ENCODE assay signal across 17 mouse cellular contexts in the genomic region with DNA sequence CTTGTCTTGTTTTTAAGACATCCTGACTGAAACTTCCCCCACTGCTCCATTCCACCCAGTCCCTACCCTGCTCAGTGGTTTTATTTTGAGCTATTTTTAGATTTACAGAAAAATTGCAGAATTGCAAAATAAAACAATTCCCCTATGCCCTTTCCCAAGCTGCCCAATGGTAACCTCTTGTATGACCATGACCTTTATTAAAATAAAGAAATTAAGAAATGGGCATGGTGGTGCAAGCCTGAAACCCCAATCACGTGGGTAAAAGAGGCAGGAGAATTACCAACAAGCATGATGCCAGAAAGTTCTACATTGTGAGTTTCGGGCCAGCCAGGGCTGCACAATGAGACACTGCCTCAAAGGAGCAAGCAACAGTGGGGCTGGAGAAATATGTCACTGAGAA. TPM values are rescaled to one million over a fixed set of nuclear protein-coding genes. Genes with fewer than 3 reads are reported as not detected.
"Had no signal": no experiment of that assay in that cellular context is flagged by ENCODE, and none has a peak within 500 bp of the region (broad histone marks: within the 10 kb centered on the region; RNA-seq: fewer than 3 reads in every experiment).

No protein-coding gene starts in this region.

- H3K4me1 ChIP-seq: limb, embryonic 10.5 days; limb, embryonic 13.5 days; midbrain, embryonic 12.5 days; midbrain, embryonic 15.5 days; neural tube, embryonic 13.5 days had no signal

- H3K27me3 ChIP-seq: limb, embryonic 13.5 days; midbrain, embryonic 12.5 days; neural tube, embryonic 13.5 days had no signal

- H3K4me2 ChIP-seq: limb, embryonic 13.5 days; liver, embryonic 11.5 days; liver, embryonic 15.5 days; midbrain, embryonic 12.5 days; midbrain, embryonic 15.5 days; neural tube, embryonic 13.5 days had no signal

- H3K9ac ChIP-seq: limb, embryonic 13.5 days; liver, embryonic 15.5 days; midbrain, embryonic 12.5 days; midbrain, embryonic 15.5 days; neural tube, embryonic 13.5 days had no signal

- H3K27ac ChIP-seq: kidney, postnatal 0 days; layer of hippocampus, adult 2 months; limb, embryonic 10.5 days; limb, embryonic 13.5 days; liver, embryonic 15.5 days; midbrain, embryonic 12.5 days; midbrain, embryonic 15.5 days; neural tube, embryonic 13.5 days had no signal

- H3K4me3 ChIP-seq: layer of hippocampus, adult 2 months; limb, embryonic 10.5 days; limb, embryonic 13.5 days; liver, embryonic 15.5 days; midbrain, embryonic 12.5 days; midbrain, embryonic 15.5 days; myocyte; neural tube, embryonic 13.5 days had no signal

- H3K36me3 ChIP-seq: limb, embryonic 10.5 days; limb, embryonic 13.5 days; liver, embryonic 15.5 days; midbrain, embryonic 12.5 days; midbrain, embryonic 15.5 days; neural tube, embryonic 13.5 days had no signal

- ATAC-seq: midbrain, embryonic 15.5 days had no signal

- DNase-seq: kidney, adult 18-20 months; kidney, postnatal 25 days; layer of hippocampus, adult 9-11 months; lung, adult 2 months; thymus, adult 18-20 months; thymus, postnatal 36 days had no signal

- H3K9me3 ChIP-seq: limb, embryonic 10.5 days; limb, embryonic 13.5 days; liver, embryonic 15.5 days; midbrain, embryonic 12.5 days; midbrain, embryonic 15.5 days; neural tube, embryonic 13.5 days had no signal

RNA-seq across cellular contexts. Expression of gene Phospho1, which starts 26.6 kb away (rescaled TPM):
- polyA plus RNA-seq: kidney, embryonic 14.5 days; kidney, postnatal 0 days; limb, embryonic 10.5 days; midbrain, embryonic 12.5 days; midbrain, embryonic 15.5 days; neural tube, embryonic 13.5 days had no signal
